Mouse (Mus musculus): Measurements from ENCODE around the gene Kctd19. TPM values are rescaled to one million over a fixed set of nuclear protein-coding genes. Genes with fewer than 3 reads are reported as not detected.

The Kctd19 gene
- not detected for total RNA-seq (2021)
- long read RNA-seq: 0 reads

DNA sequence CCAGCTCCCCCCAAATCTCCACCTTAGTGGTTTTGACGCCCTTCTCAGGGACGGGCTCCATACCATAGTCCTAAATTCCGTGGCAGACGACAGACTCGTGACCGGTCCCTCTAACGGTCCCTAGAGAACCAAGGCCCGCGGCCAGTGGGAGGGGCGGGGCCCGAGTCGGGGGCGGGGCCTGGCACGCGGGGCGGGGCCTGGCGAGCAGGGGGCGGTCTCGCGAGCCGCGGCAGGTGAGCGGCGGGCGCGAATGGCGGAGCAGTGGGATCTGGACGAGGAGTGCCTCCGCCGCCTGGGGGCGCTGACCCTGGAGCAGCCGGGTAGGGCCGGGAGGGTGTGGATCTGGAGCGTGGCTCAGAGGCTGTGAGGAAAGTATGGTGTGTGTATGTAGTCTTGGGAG, at the start of gene Kctd19, which contains the start of gene Lrrc36:
Gene Kctd19 (minus strand): TSS at position 112 of the 400 bp plus-strand sequence.
Gene Lrrc36 (plus strand): TSS at position 181 of the 400 bp plus-strand sequence.
- peak; percentile 24 to 31 for DNase-seq (ENCODE audit: low spot score in 2 of 2)

GRCm38 (mm10) chr8:105461085-105461803, 47.9 kb upstream of the Kctd19 start:
- no peak for DNase-seq (ENCODE audit: low spot score in 2 of 2)

DNA sequence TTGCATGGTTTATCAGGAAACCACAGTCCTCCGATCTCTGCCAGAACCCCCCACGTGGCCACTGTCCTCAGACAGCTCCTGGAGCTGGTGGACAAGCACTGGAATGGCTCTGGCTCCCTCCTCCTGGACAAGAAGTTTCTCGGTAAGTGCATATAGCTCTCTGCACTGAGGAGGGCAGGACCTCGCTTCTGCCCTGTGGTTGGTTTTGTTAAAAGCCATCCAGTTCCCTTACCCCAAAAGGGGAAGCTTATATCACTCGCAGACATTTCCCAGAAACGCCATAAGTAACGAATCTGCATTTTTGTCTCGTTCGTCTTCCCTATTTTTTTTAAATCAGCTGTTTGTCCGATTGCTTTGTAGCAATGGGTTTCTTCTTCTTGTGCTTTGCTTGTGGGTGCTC, 41.9 kb upstream of the Kctd19 start:
- DNase-seq (ENCODE audit: low spot score in 2 of 2): no peak

GRCm38 (mm10) chr8:105454088-105454487, 40.8 kb upstream of the Kctd19 start:
- DNase-seq (ENCODE audit: low spot score in 2 of 2): no peak

DNA sequence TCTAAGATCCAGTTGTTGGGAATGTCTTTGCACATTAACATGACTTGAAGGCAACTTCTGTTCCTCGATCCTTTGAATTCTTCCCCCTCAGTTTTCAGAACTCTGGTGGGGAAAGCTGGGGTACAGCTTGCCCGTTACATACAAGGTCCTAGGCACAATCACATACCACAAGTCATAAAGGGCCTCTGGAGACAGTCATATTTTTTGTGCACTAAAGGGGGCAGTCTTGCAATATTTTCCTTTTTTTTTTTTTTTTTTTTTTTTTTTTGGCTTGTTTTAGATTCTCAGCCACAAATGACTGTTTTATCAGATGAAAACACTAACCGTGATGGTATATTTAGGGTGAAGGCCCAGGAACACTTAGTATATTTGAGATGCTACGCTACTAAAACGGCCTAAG, 40.0 kb upstream of the Kctd19 start:
- DNase-seq (ENCODE audit: low spot score in 2 of 2): no peak

GRCm38 (mm10) chr8:105451903-105452603, 38.8 kb upstream of the Kctd19 start:
- DNase-seq (ENCODE audit: low spot score in 2 of 2): no peak

DNA sequence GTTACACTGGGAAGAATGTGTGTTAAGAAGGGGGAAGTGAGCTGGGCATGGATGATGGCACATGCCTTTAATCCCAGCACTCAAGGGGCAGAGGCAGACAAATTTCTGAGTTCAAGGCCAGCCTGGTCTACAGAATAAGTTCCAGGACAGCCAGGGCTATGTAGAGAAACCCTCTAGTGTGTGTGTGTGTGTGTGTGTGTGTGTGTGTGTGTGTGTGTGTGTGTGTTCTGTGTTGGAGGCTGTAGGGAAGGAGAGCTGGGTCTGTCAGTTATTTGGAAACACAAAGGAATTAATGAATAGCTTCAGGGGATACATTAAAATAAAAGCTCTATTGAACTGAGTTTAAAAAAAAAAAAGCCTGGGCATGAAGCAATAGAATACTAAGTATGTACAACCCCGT, 37.7 kb upstream of the Kctd19 start:
- DNase-seq (ENCODE audit: low spot score in 2 of 2): no peak

DNA sequence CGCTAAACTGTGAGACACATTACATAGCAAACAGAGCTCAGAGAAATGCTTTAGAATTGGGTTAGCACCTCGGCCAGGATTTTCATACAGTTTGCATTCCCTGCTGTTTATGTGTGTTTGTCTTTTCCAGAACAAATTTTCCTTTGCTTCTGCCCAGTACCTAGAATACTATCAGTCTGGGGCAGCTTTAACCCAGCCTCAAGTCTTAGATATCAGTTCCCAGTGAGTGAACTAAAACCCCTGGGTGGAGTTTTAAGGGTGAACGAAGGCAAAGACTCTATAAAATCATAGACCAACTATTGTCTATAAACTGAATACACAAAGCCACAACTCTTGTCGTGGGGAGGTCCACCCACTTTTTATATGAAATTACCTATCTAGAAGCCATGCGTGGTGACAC, 35.3 kb upstream of the Kctd19 start:
- DNase-seq (ENCODE audit: low spot score in 2 of 2): no peak

DNA sequence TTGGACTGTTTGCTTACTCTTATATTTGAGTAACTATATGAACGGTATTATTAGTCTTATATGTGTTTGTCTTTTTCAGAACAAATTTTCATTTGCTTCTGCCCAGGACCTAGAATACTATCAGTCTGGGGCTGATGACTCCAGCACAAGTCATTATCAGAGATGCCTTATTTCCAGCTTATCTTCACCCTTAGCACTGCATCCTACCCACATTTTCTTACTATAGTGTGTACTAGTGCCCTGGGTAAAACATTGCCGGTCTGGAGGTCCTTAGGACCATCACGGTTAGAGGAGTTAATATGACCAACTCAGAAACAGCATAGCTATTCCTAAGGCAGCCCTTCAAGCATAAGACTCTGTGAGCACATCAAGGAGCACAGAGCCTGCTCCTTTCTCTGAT, 34.9 kb upstream of the Kctd19 start:
- no peak for DNase-seq (ENCODE audit: low spot score in 2 of 2)

DNA sequence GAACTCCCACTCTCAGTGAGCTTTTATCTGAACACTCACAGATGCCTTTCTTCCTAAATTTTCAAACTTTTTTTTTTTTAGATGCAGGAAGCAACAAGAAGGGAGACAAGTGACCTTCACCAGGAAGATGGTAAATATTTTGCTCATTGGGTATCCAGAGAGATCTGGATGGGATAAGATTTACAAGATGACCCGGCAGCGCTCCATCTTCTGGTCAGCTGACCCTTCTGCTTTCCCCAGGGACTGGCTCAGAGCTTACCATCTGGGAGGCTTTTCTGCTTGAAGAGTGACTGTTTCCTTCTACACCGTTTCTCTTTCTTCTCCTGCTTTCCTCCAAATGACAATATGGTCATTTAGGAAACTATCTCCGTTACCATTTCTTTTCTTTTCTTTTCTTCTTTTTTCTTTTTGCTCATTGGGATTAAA, 32.8 kb upstream of the Kctd19 start:
- no peak for DNase-seq (ENCODE audit: low spot score in 2 of 2)

- DNase-seq (ENCODE audit: low spot score in 2 of 2): peak in 1 of 2 experiments; percentile 19
Observed at GRCm38 (mm10) chr8:105445296-105446126, 32.2 kb upstream of the Kctd19 start.

DNA sequence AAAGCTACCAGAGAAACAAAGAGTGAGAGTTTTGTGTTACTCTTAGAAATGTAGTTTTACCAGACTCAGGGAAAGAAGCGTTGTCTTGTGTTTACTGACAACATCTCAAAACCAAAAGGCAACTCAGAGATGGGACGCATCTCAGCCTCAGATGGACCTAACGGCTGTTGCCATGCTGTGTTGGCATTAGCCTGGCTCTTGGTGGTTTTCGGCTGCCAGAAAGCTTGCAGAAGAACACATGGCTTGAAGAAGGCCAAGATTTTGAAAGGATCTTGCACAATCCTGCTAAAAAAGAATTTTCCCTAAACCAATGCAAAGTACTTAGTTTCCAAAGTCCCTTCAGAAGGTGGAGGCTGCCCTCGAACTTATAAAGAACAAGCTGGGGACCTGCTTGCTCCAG, 29.4 kb upstream of the Kctd19 start:
- no peak for DNase-seq (ENCODE audit: low spot score in 2 of 2)

DNA sequence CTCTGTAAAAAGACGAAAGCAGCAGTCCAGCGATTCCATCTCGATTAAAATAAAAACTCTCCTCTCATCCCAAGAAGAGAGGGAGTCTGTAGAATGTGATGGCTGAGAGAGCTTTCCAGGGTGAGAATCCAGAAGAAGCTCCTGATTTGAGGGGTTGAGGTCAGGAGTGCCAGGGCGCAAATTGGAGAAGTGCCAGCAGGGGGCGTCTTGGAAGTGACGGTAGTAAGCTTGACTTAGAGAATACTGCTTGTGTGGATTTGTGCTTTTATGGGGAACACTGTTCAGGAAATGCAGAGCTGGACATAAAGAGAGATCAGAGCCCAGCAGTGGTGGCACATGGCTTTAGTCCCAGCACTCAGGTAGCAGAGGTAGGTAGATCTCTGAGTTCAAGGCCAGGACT, 28.1 kb upstream of the Kctd19 start:
- DNase-seq (ENCODE audit: low spot score in 2 of 2): peak in 1 of 2 experiments; percentile 38

DNA sequence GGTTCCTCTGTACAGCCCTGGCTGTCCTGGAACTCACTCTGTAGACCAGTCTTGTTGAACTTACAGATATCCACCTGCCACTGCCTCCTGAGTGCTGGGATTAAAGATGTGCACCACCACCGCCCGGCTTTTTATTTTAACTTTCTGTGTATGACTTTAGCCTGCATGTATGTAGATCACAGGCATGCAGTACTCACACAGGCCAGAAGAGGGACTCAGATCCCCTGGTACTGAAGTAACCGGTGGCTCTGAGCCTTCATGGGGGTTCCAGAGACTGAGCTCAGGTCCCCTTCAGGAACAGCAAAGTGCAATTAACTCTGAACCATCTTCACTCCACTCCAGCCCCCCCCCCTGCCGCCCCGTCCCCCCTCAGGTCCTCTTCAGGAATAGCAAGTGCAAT, 25.6 kb upstream of the Kctd19 start:
- DNase-seq (ENCODE audit: low spot score in 2 of 2): peak; percentile 30 to 36

DNA sequence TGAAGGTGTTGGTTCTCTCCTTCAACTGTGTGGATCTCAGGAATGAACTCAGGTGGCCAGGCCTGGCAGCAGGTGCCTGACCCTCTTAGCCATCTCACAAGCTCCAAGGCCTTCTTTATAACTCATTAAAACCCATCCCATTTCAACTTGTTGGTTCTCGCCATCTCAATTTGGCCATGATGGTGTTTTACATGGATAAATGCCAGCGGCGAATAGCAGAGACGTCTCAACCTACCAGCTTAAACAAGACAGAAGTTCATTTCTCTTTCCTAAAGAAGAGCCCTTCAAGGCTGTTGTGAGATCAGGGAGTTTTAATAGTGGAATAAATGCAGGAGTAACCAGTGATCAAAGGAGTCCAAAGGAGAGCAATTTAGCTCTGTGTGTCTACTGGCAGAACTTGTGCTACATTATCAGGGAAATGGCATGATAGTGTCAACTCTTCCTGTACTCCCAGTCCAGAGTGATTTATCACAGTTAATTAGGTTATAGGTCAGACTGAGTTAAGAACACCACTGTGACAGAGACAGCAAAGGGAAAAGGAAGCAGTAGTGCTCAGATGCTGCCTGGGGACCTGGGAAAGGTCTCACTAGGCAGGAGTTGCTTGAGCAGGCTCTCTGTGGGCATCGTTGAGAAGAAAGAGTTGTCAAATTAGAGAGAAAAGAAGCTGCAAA, 23.9 kb upstream of the Kctd19 start:
- no peak for DNase-seq (ENCODE audit: low spot score in 2 of 2)

DNA sequence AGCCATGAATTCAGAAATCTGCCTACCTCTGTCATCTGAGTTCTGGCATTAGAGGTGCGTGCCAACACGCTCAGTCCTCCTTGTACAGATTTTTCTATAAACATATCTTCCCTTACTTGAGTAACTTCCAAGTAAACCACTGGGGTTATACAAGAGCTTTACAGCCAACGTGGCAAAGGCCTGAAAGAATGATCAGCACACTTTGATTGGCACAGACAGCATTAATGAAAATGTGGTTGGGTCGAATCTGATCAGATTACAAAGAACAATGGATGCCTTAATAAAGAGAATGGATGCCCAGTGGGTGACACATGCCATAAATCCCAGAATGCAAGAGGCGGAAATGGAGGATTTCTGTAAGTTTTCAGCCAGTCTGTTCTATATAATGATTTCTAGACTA, 22.9 kb upstream of the Kctd19 start:
- DNase-seq (ENCODE audit: low spot score in 2 of 2): no peak

- no peak for DNase-seq (ENCODE audit: low spot score in 2 of 2)
Observed at GRCm38 (mm10) chr8:105434136-105434535, 20.8 kb upstream of the Kctd19 start.

- DNase-seq (ENCODE audit: low spot score in 2 of 2): no peak
Observed at GRCm38 (mm10) chr8:105433511-105433910, 20.2 kb upstream of the Kctd19 start.

- no peak for DNase-seq (ENCODE audit: low spot score in 2 of 2)
Observed at GRCm38 (mm10) chr8:105433021-105433420, 19.7 kb upstream of the Kctd19 start.

GRCm38 (mm10) chr8:105431743-105432515, 18.6 kb upstream of the Kctd19 start:
- DNase-seq (ENCODE audit: low spot score in 2 of 2): no peak
